ENCODE assay signal across 9 mouse cellular contexts in the genomic region with DNA sequence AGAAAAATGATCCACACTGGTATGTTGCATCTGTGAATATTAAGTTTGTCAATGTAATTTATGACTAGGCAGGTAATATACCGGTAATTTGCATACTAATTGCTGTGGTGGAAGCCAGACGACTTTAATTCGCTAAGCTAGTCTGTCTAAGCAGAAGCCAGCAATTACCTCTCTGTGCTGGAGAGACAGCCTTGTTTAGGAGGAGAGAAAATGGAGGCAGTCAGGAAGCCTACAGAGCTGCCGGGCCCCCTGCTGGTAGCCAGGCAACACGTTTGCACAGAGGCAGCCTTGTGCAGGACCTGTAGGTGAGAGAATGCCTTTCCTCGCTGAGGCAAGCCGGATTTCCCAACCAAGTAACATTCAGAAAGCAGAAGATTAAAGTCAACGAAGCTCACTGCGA.
A peak's percentile ranks its signal among the peaks of the same experiment; 100 is the strongest.
DNase-seq lines count a peak whose midpoint lies in the region; ATAC-seq and TF ChIP-seq lines count a peak whose summit lies in the region.
"Had no signal": no experiment of that assay in that cellular context is flagged by ENCODE, and none has a peak within 500 bp of the region (broad histone marks: within the 10 kb centered on the region; RNA-seq: fewer than 3 reads in every experiment).

No protein-coding gene starts in this region.

- H3K4me2 ChIP-seq in forebrain, embryonic 12.5 days, result peak overlapping the region; percentile 10; the same call in 1 of the 2 replicates
- H3K4me2 ChIP-seq in heart, postnatal 0 days (ENCODE audit: low read depth, low read length), result no peak overlapping the region
- no peak overlapping the region for H3K4me2 ChIP-seq in liver, embryonic 16.5 days (ENCODE audit: low read depth, low read length)
- peak overlapping the region; percentile 34 for H3K4me2 ChIP-seq in neural tube, embryonic 13.5 days

- DNase-seq in c-Kit-positive CD71-positive TER-119-positive erythroid progenitor cells, embryonic 14.5 days (ENCODE audit: low spot score), result peak; percentile 53
- DNase-seq in heart, postnatal 0 days (ENCODE audit: low spot score), result peak; percentile 88
- peak; percentile 86 to 90 for DNase-seq in kidney, postnatal 36 days
- peak; percentile 79 for DNase-seq in telencephalon, adult 2 months (ENCODE audit: low read depth, low spot score)

- TF ChIP-seq EP300 in heart, postnatal 0 days (IDR thresholded peaks at IDR 0.05; ENCODE audit: low read depth), result no peak

- 6% methylated on average over 9 of the region's 9 CpGs for WGBS in forebrain, embryonic 12.5 days
- WGBS in heart, postnatal 0 days, result 15% methylated on average over 9 of the region's 9 CpGs
- WGBS in liver, embryonic 16.5 days (ENCODE audit: insufficient replicate concordance), result 6% methylated on average over 9 of the region's 9 CpGs
- 7% methylated on average over 9 of the region's 9 CpGs for WGBS in neural tube, embryonic 13.5 days

- H3K9me3 ChIP-seq in E14TG2a.4 (ENCODE audit: low read length), result peaks cover 6% of the 10 kb centered on the region
- H3K9me3 ChIP-seq in forebrain, embryonic 12.5 days, result no peaks in the 10 kb centered on the region
- H3K9me3 ChIP-seq in heart, postnatal 0 days (replicated peaks; ENCODE audit: control insufficient read depth, low read length), result no peaks in the 10 kb centered on the region
- no peaks in the 10 kb centered on the region for H3K9me3 ChIP-seq in liver, embryonic 16.5 days (replicated peaks; ENCODE audit: control insufficient read depth, low read length)
- no peaks in the 10 kb centered on the region for H3K9me3 ChIP-seq in neural tube, embryonic 13.5 days

- peak; percentile 90 for ATAC-seq in forebrain, embryonic 12.5 days (ENCODE audit: low FRiP score)
- ATAC-seq in heart, postnatal 0 days (ENCODE audit: insufficient read depth, low read depth), result peak; percentile 83
- peak; percentile 72 for ATAC-seq in liver, embryonic 16.5 days (ENCODE audit: low read depth)
- ATAC-seq in neural tube, embryonic 13.5 days (ENCODE audit: low read depth), result peak; percentile 94

- H3K27me3 ChIP-seq in E14TG2a.4 (ENCODE audit: insufficient read depth, low read length), result no peaks in the 10 kb centered on the region
- H3K27me3 ChIP-seq in forebrain, embryonic 12.5 days, result no peaks in the 10 kb centered on the region
- H3K27me3 ChIP-seq in heart, postnatal 0 days (ENCODE audit: control insufficient read depth, insufficient read depth, low read length), result no peaks in the 10 kb centered on the region
- H3K27me3 ChIP-seq in liver, embryonic 16.5 days (ENCODE audit: control insufficient read depth, insufficient read depth, low read depth, low read length), result no peaks in the 10 kb centered on the region
- no peaks in the 10 kb centered on the region for H3K27me3 ChIP-seq in neural tube, embryonic 13.5 days

- peak overlapping the region; percentile 56 for H3K27ac ChIP-seq in forebrain, embryonic 12.5 days
- H3K27ac ChIP-seq in heart, postnatal 0 days (ENCODE audit: low read depth), result no peak overlapping the region
- peak overlapping the region; percentile 29; the same call in 1 of the 2 replicates for H3K27ac ChIP-seq in liver, embryonic 16.5 days (ENCODE audit: low read length)
- peak overlapping the region; percentile 81 for H3K27ac ChIP-seq in neural tube, embryonic 13.5 days (replicated peaks)
- H3K27ac ChIP-seq: macrophage had no signal

- peak; percentile 42 for TF ChIP-seq CTCF in E14TG2a.4 (conservative IDR thresholded peaks at IDR 0.05; ENCODE audit: low read length)
- peak; percentile 91 for TF ChIP-seq CTCF in heart, postnatal 0 days (IDR thresholded peaks at IDR 0.05; ENCODE audit: low read depth)

- no peak overlapping the region for H3K9ac ChIP-seq in forebrain, embryonic 12.5 days
- no peak overlapping the region for H3K9ac ChIP-seq in heart, postnatal 0 days (replicated peaks; ENCODE audit: low read depth, low read length)
- H3K9ac ChIP-seq in liver, embryonic 16.5 days (ENCODE audit: low read depth, low read length), result no peak overlapping the region
- H3K9ac ChIP-seq in neural tube, embryonic 13.5 days, result no peak overlapping the region

- H3K4me3 ChIP-seq in E14TG2a.4 (replicated peaks; ENCODE audit: low read length), result no peak overlapping the region
- H3K4me3 ChIP-seq in forebrain, embryonic 12.5 days (replicated peaks), result no peak overlapping the region
- H3K4me3 ChIP-seq in heart, postnatal 0 days (ENCODE audit: low read depth, low read length), result no peak overlapping the region
- no peak overlapping the region for H3K4me3 ChIP-seq in liver, embryonic 16.5 days (ENCODE audit: low read depth, low read length)
- H3K4me3 ChIP-seq in neural tube, embryonic 13.5 days, result no peak overlapping the region

- H3K36me3 ChIP-seq in E14TG2a.4 (ENCODE audit: insufficient read depth, low read length), result no peaks in the 10 kb centered on the region
- H3K36me3 ChIP-seq in forebrain, embryonic 12.5 days (replicated peaks), result no peaks in the 10 kb centered on the region
- H3K36me3 ChIP-seq in heart, postnatal 0 days (replicated peaks; ENCODE audit: control insufficient read depth, insufficient read depth, low read length), result no peaks in the 10 kb centered on the region
- H3K36me3 ChIP-seq in liver, embryonic 16.5 days (ENCODE audit: control insufficient read depth, insufficient read depth), result no peaks in the 10 kb centered on the region
- no peaks in the 10 kb centered on the region for H3K36me3 ChIP-seq in neural tube, embryonic 13.5 days

- peaks cover 42% of the 10 kb centered on the region for H3K4me1 ChIP-seq in E14TG2a.4 (replicated peaks; ENCODE audit: low read depth, low read length)
- peaks cover 17% of the 10 kb centered on the region for H3K4me1 ChIP-seq in forebrain, embryonic 12.5 days
- H3K4me1 ChIP-seq in heart, postnatal 0 days (ENCODE audit: control insufficient read depth, insufficient read depth), result no peaks in the 10 kb centered on the region; the same call in 1 of the 2 replicates
- peaks cover 12% of the 10 kb centered on the region for H3K4me1 ChIP-seq in liver, embryonic 16.5 days (ENCODE audit: control insufficient read depth, low read depth, low read length)
- peaks cover 29% of the 10 kb centered on the region for H3K4me1 ChIP-seq in neural tube, embryonic 13.5 days (replicated peaks)

Comparison
In these comparisons a context has a peak if more than half of its experiments do, and no peak if none do; other contexts are left out.
1. H3K4me2 ChIP-seq: peak in forebrain, embryonic 12.5 days (single experiment) and neural tube, embryonic 13.5 days (single experiment); none in heart, postnatal 0 days (single experiment) and liver, embryonic 16.5 days (single experiment).
2. Peak in every context shown above with its lines, with median percentiles within 50 percentile points of each other: DNase-seq and ATAC-seq.